Mouse (Mus musculus): ENCODE measurements at regions not wholly inside any gene's neighbourhood (a gene's known extent, or its start where the extent isn't known, plus 50 kb on each side); places are given as distances from the start of the nearest gene placed in this dataset.

GRCm38 (mm10) chr13:69867296-69868065, 65.3 kb downstream of the Med10 start:
- no peak for TF ChIP-seq GATA4 (IDR thresholded peaks at IDR 0.05; ENCODE audit: insufficient replicate concordance, low read length)

GRCm38 (mm10) chr13:69896536-69896935, 94.3 kb downstream of the Med10 start:
- TF ChIP-seq GATA4 (IDR thresholded peaks at IDR 0.05; ENCODE audit: insufficient replicate concordance, low read length) = no peak

- no peak for TF ChIP-seq GATA4 (IDR thresholded peaks at IDR 0.05; ENCODE audit: insufficient replicate concordance, low read length)
Measured at GRCm38 (mm10) chr13:69901139-69901538, 98.9 kb downstream of the Med10 start.

GRCm38 (mm10) chr13:69906802-69907537, 104.8 kb downstream of the Med10 start:
- TF ChIP-seq GATA4 (IDR thresholded peaks at IDR 0.05; ENCODE audit: insufficient replicate concordance, low read length) = no peak

- no peak for TF ChIP-seq GATA4 (IDR thresholded peaks at IDR 0.05; ENCODE audit: insufficient replicate concordance, low read length)
Measured at GRCm38 (mm10) chr13:69915796-69916195, 113.6 kb downstream of the Med10 start.

- TF ChIP-seq GATA4 (IDR thresholded peaks at IDR 0.05; ENCODE audit: insufficient replicate concordance, low read length) = no peak
Measured at GRCm38 (mm10) chr13:69932695-69933550, 130.7 kb downstream of the Med10 start.

- TF ChIP-seq GATA4 (IDR thresholded peaks at IDR 0.05; ENCODE audit: insufficient replicate concordance, low read length) = no peak
Measured at GRCm38 (mm10) chr13:69933551-69933845, 131.3 kb downstream of the Med10 start.

- TF ChIP-seq GATA4 (IDR thresholded peaks at IDR 0.05; ENCODE audit: insufficient replicate concordance, low read length) = no peak
Measured at GRCm38 (mm10) chr13:69939791-69940190, 137.6 kb downstream of the Med10 start.

GRCm38 (mm10) chr13:69944651-69945050, 142.5 kb downstream of the Med10 start:
- no peak for TF ChIP-seq GATA4 (IDR thresholded peaks at IDR 0.05; ENCODE audit: insufficient replicate concordance, low read length)

GRCm38 (mm10) chr13:69946615-69947014, 144.4 kb downstream of the Med10 start:
- TF ChIP-seq GATA4 (IDR thresholded peaks at IDR 0.05; ENCODE audit: insufficient replicate concordance, low read length) = no peak

GRCm38 (mm10) chr13:69952061-69952460, 149.9 kb downstream of the Med10 start:
- TF ChIP-seq GATA4 (IDR thresholded peaks at IDR 0.05; ENCODE audit: insufficient replicate concordance, low read length) = no peak

- no peak for TF ChIP-seq GATA4 (IDR thresholded peaks at IDR 0.05; ENCODE audit: insufficient replicate concordance, low read length)
Measured at GRCm38 (mm10) chr13:69954171-69954570, 152.0 kb downstream of the Med10 start.

GRCm38 (mm10) chr13:69955503-69955902, 153.3 kb downstream of the Med10 start:
- no peak for TF ChIP-seq GATA4 (IDR thresholded peaks at IDR 0.05; ENCODE audit: insufficient replicate concordance, low read length)

- TF ChIP-seq GATA4 (IDR thresholded peaks at IDR 0.05; ENCODE audit: insufficient replicate concordance, low read length) = no peak
Measured at GRCm38 (mm10) chr13:69963944-69964343, 161.7 kb downstream of the Med10 start.

GRCm38 (mm10) chr13:69971281-69972057, 169.3 kb downstream of the Med10 start:
- TF ChIP-seq GATA4 (IDR thresholded peaks at IDR 0.05; ENCODE audit: insufficient replicate concordance, low read length) = no peak
